In genomic region chr8:70880546-70880945, GRCm38 (mm10) we compare ENCODE assay signal across 9 mouse cellular contexts. TPM values are rescaled to one million over a fixed set of nuclear protein-coding genes. Genes with fewer than 3 reads are reported as not detected.
A peak's percentile ranks its signal among the peaks of the same experiment; 100 is the strongest.
DNase-seq lines count a peak whose midpoint lies in the region; ATAC-seq and TF ChIP-seq lines count a peak whose summit lies in the region.
"Had no signal": no experiment of that assay in that cellular context is flagged by ENCODE, and none has a peak within 500 bp of the region (broad histone marks: within the 10 kb centered on the region; RNA-seq: fewer than 3 reads in every experiment).

No protein-coding gene starts in this region.

- 18% methylated on average over 11 of the region's 11 CpGs for WGBS in lung, postnatal 0 days
- 15% methylated on average over 11 of the region's 11 CpGs for WGBS in heart, embryonic 15.5 days

- no peak overlapping the region for H3K4me2 ChIP-seq in lung, postnatal 0 days (replicated peaks; ENCODE audit: low read depth, low read length)
- no peak overlapping the region for H3K4me2 ChIP-seq in heart, embryonic 15.5 days

- no peaks in the 10 kb centered on the region for H3K36me3 ChIP-seq in lung, postnatal 0 days (ENCODE audit: insufficient read depth, low read length)
- no peaks in the 10 kb centered on the region for H3K36me3 ChIP-seq in heart, embryonic 15.5 days

- 0 out of 2 replicates have a peak, but pooled peaks cover 3% of the 10 kb centered on the region for H3K4me1 ChIP-seq in lung, postnatal 0 days (ENCODE audit: insufficient read depth, low read depth, low read length)
- peaks cover 17% of the 10 kb centered on the region for H3K4me1 ChIP-seq in heart, embryonic 15.5 days (replicated peaks)

- TF ChIP-seq CTCF in lung, postnatal 0 days (IDR thresholded peaks at IDR 0.05): no peak

- no peaks in the 10 kb centered on the region for H3K9me3 ChIP-seq in lung, postnatal 0 days (ENCODE audit: low read length)
- H3K9me3 ChIP-seq in heart, embryonic 15.5 days (replicated peaks): no peaks in the 10 kb centered on the region

- H3K9ac ChIP-seq in lung, postnatal 0 days (replicated peaks; ENCODE audit: low read depth): no peak overlapping the region
- H3K9ac ChIP-seq in heart, embryonic 15.5 days: no peak overlapping the region
- H3K9ac ChIP-seq: liver, embryonic 14.5 days had no signal

- no peak overlapping the region for H3K27ac ChIP-seq in lung, postnatal 0 days (ENCODE audit: low read length)
- 0 out of 2 replicates have a peak overlapping the region, but pooled peaks have one; percentile 13 for H3K27ac ChIP-seq in heart, embryonic 15.5 days
- H3K27ac ChIP-seq: liver, embryonic 14.5 days had no signal

- ATAC-seq in frontal cortex, adult (ENCODE audit: low TSS enrichment): peak; percentile 48
- ATAC-seq in lung, postnatal 0 days: peak; percentile 60
- ATAC-seq in heart, embryonic 15.5 days (replicated peaks; ENCODE audit: insufficient number of reproducible peaks, insufficient read depth, low FRiP score, low read depth): no peak
- ATAC-seq in erythroblast, adult 5-6 weeks (replicated peaks; ENCODE audit: low FRiP score, poor library complexity, severe bottlenecking): no peak

- no peak overlapping the region for H3K4me3 ChIP-seq in lung, postnatal 0 days (ENCODE audit: low read depth, low read length)
- H3K4me3 ChIP-seq in heart, embryonic 15.5 days: no peak overlapping the region

- H3K27me3 ChIP-seq in lung, postnatal 0 days (replicated peaks; ENCODE audit: insufficient read depth, low read length): no peaks in the 10 kb centered on the region
- peaks cover 3% of the 10 kb centered on the region; the same call in 1 of the 2 replicates for H3K27me3 ChIP-seq in heart, embryonic 15.5 days

- no peak for TF ChIP-seq EP300 in lung, postnatal 0 days (IDR thresholded peaks at IDR 0.05)

- no peak for DNase-seq in frontal cortex, postnatal 25 days (ENCODE audit: low spot score in 2 of 2)
- DNase-seq in lung, postnatal 0 days (ENCODE audit: low spot score): peak; percentile 39
- DNase-seq in lung, postnatal 36 days: no peak
- DNase-seq in right cerebral cortex, postnatal 25 days: no peak
- no peak for DNase-seq in frontal cortex, adult 2 months (ENCODE audit: extremely low spot score in 1 of 2, low spot score in 1 of 2)

RNA-seq across cellular contexts. Expression of gene Ccdc124, which starts 6.8 kb away (rescaled TPM):
- polyA plus RNA-seq in lung, postnatal 0 days (2015; fragmentation: Nextera tagmentation; extraction: Ambion mirVana): 63.7 and 68.5 TPM in 2 replicates
- 79.7 and 84.1 TPM in 2 replicates for polyA plus RNA-seq in heart, embryonic 15.5 days (2015; fragmentation: Nextera tagmentation; extraction: Ambion mirVana)
- 185 and 189 TPM in 2 replicates for polyA plus RNA-seq in frontal cortex, adult 2 months (2012; rRNA removed)
- total RNA-seq in erythroblast, adult 5-6 weeks (2015; ENCODE audit: low replicate concordance): 12.3 and 14.2 TPM in 2 replicates
- total RNA-seq in erythroblast, adult 5-6 weeks (2017; ENCODE audit: low replicate concordance): 11.7 and 13.4 TPM in 2 replicates

RNA-seq across cellular contexts. Expression of gene Slc5a5, which starts 12.0 kb away (rescaled TPM):
- polyA plus RNA-seq in lung, postnatal 0 days (2015; fragmentation: Nextera tagmentation; extraction: Ambion mirVana): 0.12 and 0.13 TPM in 2 replicates
- polyA plus RNA-seq in heart, embryonic 15.5 days (2015; fragmentation: Nextera tagmentation; extraction: Ambion mirVana): 0.09 and 0.36 TPM in 2 replicates
- 9.9 and 12.3 TPM in 2 replicates for polyA plus RNA-seq in frontal cortex, adult 2 months (2012; rRNA removed)
- total RNA-seq in erythroblast, adult 5-6 weeks (2015; ENCODE audit: low replicate concordance): not detected in 2 replicates
- 0.17 TPM in 1 of 2 replicates, not detected in the other for total RNA-seq in erythroblast, adult 5-6 weeks (2017; ENCODE audit: low replicate concordance)

RNA-seq across cellular contexts. Expression of gene Rpl18a, which starts 16.7 kb away (rescaled TPM):
- 3,759 and 4,424 TPM in 2 replicates for polyA plus RNA-seq in lung, postnatal 0 days (2015; fragmentation: Nextera tagmentation; extraction: Ambion mirVana)
- 2,542 and 2,612 TPM in 2 replicates for polyA plus RNA-seq in heart, embryonic 15.5 days (2015; fragmentation: Nextera tagmentation; extraction: Ambion mirVana)
- 1,785 and 1,788 TPM in 2 replicates for polyA plus RNA-seq in frontal cortex, adult 2 months (2012; rRNA removed)
- 1,597 and 1,896 TPM in 2 replicates for total RNA-seq in erythroblast, adult 5-6 weeks (2015; ENCODE audit: low replicate concordance)
- total RNA-seq in erythroblast, adult 5-6 weeks (2017; ENCODE audit: low replicate concordance): 369 and 492 TPM in 2 replicates

RNA-seq across cellular contexts. Expression of gene Kcnn1, which starts 17.5 kb away (rescaled TPM):
- 0.24 and 0.25 TPM in 2 replicates for polyA plus RNA-seq in lung, postnatal 0 days (2015; fragmentation: Nextera tagmentation; extraction: Ambion mirVana)
- 2.8 and 3.8 TPM in 2 replicates for polyA plus RNA-seq in heart, embryonic 15.5 days (2015; fragmentation: Nextera tagmentation; extraction: Ambion mirVana)
- 25.2 and 27.9 TPM in 2 replicates for polyA plus RNA-seq in frontal cortex, adult 2 months (2012; rRNA removed)
- total RNA-seq in erythroblast, adult 5-6 weeks (2015; ENCODE audit: low replicate concordance): not detected in 2 replicates
- not detected in 2 replicates for total RNA-seq in erythroblast, adult 5-6 weeks (2017; ENCODE audit: low replicate concordance)

RNA-seq across cellular contexts. Expression of gene Map1s, which starts 25.2 kb away (rescaled TPM):
- polyA plus RNA-seq in lung, postnatal 0 days (2015; fragmentation: Nextera tagmentation; extraction: Ambion mirVana): 22.7 and 25.5 TPM in 2 replicates
- 30.3 and 41.6 TPM in 2 replicates for polyA plus RNA-seq in heart, embryonic 15.5 days (2015; fragmentation: Nextera tagmentation; extraction: Ambion mirVana)
- 64.9 and 66.1 TPM in 2 replicates for polyA plus RNA-seq in frontal cortex, adult 2 months (2012; rRNA removed)
- total RNA-seq in erythroblast, adult 5-6 weeks (2015; ENCODE audit: low replicate concordance): 2.3 and 4.0 TPM in 2 replicates
- 2.2 and 3.1 TPM in 2 replicates for total RNA-seq in erythroblast, adult 5-6 weeks (2017; ENCODE audit: low replicate concordance)

Comparison
In these comparisons a context has a peak if more than half of its experiments do, and no peak if none do; other contexts are left out.
1. ATAC-seq: peak in frontal cortex, adult (single experiment) and lung, postnatal 0 days (single experiment); none in heart, embryonic 15.5 days (single experiment) and erythroblast, adult 5-6 weeks (single experiment).